Mouse (Mus musculus): ENCODE measurements at regions not wholly inside any gene's neighbourhood (a gene's known extent, or its start where the extent isn't known, plus 50 kb on each side); places are given as distances from the start of the nearest gene placed in this dataset.

DNA sequence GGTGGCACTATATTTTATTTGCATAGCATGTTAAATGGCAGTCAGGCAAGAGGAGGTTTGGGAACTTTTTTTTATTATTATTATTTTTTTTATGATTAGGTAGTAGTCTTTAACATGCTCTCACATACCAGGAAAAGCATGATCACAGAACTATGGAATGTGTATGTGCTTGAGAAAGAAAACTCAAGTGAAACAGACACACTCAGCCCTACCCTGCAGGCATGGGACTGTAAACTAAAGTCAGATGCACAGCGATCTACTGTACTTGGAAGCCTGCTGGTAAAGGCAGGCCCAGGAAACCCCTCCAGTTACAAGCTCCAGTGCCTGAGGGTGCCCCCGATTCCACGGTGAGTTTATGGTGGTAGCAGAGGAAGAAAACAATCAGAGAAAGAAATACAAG is 243.6 kb downstream of the Sp3 start:
- no peak for DNase-seq (ENCODE audit: low spot score)
- H3K4me1 ChIP-seq (replicated peaks; ENCODE audit: control insufficient read depth, insufficient read depth, low read length) = no peaks in the 10 kb centered on the region
- H3K27ac ChIP-seq = no peak overlapping the region
- no peak overlapping the region for H3K9ac ChIP-seq
- no peaks in the 10 kb centered on the region for H3K27me3 ChIP-seq (ENCODE audit: control insufficient read depth, insufficient read depth, low read length)
- no peak for ATAC-seq (ENCODE audit: low FRiP score)
- H3K4me3 ChIP-seq (replicated peaks; ENCODE audit: low read length) = no peak overlapping the region
- 84% methylated on average over 3 of the region's 3 CpGs for WGBS
- H3K36me3 ChIP-seq (replicated peaks; ENCODE audit: control insufficient read depth, insufficient read depth) = no peaks in the 10 kb centered on the region
- H3K9me3 ChIP-seq (ENCODE audit: control insufficient read depth, low read length) = no peaks in the 10 kb centered on the region
- H3K4me2 ChIP-seq (replicated peaks) = no peak overlapping the region

DNA sequence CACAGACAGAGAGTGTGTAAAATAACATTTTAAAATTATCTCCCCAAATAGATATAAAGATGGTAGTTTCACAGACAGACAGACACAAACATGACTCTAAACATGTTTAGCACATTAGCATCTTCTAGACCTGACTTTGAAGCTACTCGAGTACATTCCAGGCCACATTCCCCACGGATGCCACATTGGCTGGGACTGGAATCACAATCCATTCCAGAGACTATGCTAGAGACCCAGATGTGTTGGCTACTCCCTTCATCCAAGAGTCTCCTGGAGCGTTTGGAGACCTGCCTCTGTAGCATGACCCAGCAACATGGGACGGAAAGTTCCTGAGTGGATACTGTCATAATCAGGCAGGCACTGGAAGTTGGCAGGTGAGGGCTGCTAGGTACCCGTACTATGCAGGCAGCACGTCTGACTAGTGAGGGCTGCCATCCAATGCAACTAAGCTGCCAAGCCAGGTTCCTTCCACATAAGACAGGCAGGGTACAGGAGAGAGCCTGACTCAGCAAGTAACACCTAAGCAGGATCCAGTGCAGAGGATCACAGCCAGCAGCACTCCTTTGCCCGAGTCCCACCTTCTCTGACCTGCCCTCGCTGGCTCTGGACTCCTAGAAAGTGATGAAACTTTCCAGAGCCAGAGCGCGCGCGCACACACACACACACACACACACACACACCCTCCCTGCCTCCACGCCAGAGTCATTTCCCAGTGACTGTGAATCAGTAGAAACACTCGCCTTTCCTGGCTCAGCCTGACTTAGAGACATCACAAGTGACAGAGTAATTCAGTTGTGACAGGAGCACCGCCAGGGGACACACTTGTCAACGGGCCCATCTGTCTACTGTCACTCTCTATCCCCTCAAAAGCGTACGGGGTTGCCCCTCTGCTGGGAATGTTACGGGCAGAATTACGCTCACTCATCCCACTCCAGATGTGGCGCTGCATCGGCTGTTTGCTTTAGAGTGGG is 239.6 kb downstream of the Sp3 start:
- peak; percentile 75; the same call in 1 of the 2 replicates for ATAC-seq (ENCODE audit: low FRiP score)
- 52% methylated on average over 22 of the region's 22 CpGs for WGBS

DNA sequence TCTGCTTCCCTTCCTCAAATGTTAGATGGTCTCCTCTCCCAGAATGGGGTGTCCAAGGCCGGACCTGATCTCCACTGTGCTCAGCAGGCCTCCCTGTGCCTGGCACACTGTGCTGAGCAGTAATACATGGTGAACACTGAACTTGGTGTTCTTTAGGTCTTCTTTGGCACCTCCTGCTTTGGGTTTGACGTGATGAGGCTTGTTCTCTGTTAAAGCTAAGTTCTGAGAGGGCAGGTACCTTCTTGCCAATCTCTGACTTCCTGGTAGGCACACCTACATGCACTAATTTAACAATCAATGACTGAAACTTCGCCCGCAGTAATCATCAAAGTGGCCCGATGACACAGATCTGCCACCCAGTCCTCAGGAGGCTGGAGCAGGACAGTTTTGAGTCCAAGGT is 238.5 kb downstream of the Sp3 start:
- Histone ChIP-seq H3K36me3 (replicated peaks; ENCODE audit: control insufficient read depth, insufficient read depth) (no peaks in the 10 kb centered on the region), H3K4me3 (replicated peaks; ENCODE audit: low read length) (no peak overlapping the region), H3K27ac (no peak overlapping the region), H3K9ac (no peak overlapping the region), H3K27me3 (ENCODE audit: control insufficient read depth, insufficient read depth, low read length) (no peaks in the 10 kb centered on the region), H3K9me3 (ENCODE audit: control insufficient read depth, low read length) (no peaks in the 10 kb centered on the region), H3K4me2 (replicated peaks) (no peak overlapping the region), H3K4me1 (replicated peaks; ENCODE audit: control insufficient read depth, insufficient read depth, low read length) (0 out of 2 replicates have a peak, but pooled peaks cover 4% of the 10 kb centered on the region)
- WGBS = 89% methylated on average over 5 of the region's 5 CpGs
- ATAC-seq (ENCODE audit: low FRiP score) (no peak), DNase-seq (ENCODE audit: low spot score) (no peak)

More for the DNA sequence above, 239.6 kb downstream of the Sp3 start:
- Histone ChIP-seq H3K27me3 (ENCODE audit: control insufficient read depth, insufficient read depth, low read length) (no peaks in the 10 kb centered on the region), H3K4me1 (replicated peaks; ENCODE audit: control insufficient read depth, insufficient read depth, low read length) (no peaks in the 10 kb centered on the region), H3K9me3 (ENCODE audit: control insufficient read depth, low read length) (no peaks in the 10 kb centered on the region), H3K4me2 (replicated peaks) (peak overlapping the region; percentile 30), H3K4me3 (replicated peaks; ENCODE audit: low read length) (no peak overlapping the region), H3K9ac (no peak overlapping the region), H3K36me3 (replicated peaks; ENCODE audit: control insufficient read depth, insufficient read depth) (no peaks in the 10 kb centered on the region), H3K27ac (no peak overlapping the region)
- DNase-seq (ENCODE audit: low spot score) = peak; percentile 46

DNA sequence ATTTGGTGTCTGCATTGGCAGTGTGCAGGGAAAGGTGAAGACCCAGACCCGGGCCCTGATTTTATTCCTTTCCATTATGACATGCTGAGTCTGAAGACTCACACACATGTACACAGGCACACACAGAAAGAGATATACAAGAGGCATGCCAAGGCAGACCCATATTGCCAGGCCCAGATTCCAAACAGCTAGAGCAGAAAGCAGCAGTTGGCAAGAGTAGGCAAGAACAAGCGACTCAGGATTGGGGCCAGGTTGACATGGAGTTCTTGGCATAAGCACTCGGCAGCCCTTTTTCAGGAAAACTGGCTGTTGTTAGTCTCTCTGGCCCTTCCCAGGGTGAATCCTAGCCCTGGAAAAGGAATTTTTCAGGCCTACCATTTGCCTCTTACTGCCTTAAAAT is 236.6 kb downstream of the Sp3 start:
- ATAC-seq (ENCODE audit: low FRiP score) (no peak), DNase-seq (ENCODE audit: low spot score) (no peak)
- Histone ChIP-seq H3K36me3 (replicated peaks; ENCODE audit: control insufficient read depth, insufficient read depth) (no peaks in the 10 kb centered on the region), H3K9ac (no peak overlapping the region), H3K9me3 (ENCODE audit: control insufficient read depth, low read length) (no peaks in the 10 kb centered on the region), H3K4me2 (replicated peaks) (no peak overlapping the region), H3K27me3 (ENCODE audit: control insufficient read depth, insufficient read depth, low read length) (no peaks in the 10 kb centered on the region), H3K4me3 (replicated peaks; ENCODE audit: low read length) (no peak overlapping the region), H3K27ac (no peak overlapping the region), H3K4me1 (replicated peaks; ENCODE audit: control insufficient read depth, insufficient read depth, low read length) (0 out of 2 replicates have a peak, but pooled peaks cover 4% of the 10 kb centered on the region)
- 78% methylated on average over 3 of the region's 3 CpGs for WGBS

DNA sequence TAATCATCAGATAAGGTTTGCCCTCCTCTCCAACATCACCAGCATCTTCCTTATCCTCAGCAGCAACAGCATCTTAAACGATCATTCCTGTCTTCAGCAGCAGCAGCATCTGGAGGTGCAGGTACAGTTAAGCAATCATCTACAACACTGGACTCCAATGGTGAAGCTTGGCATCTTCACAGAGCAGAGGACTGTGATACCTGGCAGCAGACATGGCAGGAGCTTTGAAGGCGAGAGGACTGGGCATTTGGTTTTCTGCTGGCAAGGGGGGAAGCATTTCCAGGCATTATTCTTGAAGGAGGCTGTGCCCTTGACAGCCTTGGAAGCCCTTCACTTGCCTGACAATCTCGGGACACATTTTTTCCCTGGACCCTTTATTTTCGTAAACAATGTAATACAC is 235.3 kb downstream of the Sp3 start:
- H3K4me3 ChIP-seq (replicated peaks; ENCODE audit: low read length) = no peak overlapping the region
- WGBS = 80% methylated on average over 4 of the region's 4 CpGs
- no peak overlapping the region for H3K27ac ChIP-seq
- no peak overlapping the region for H3K4me2 ChIP-seq (replicated peaks)
- no peaks in the 10 kb centered on the region for H3K27me3 ChIP-seq (ENCODE audit: control insufficient read depth, insufficient read depth, low read length)
- H3K4me1 ChIP-seq (replicated peaks; ENCODE audit: control insufficient read depth, insufficient read depth, low read length) = 0 out of 2 replicates have a peak, but pooled peaks cover 4% of the 10 kb centered on the region
- DNase-seq (ENCODE audit: low spot score) (no peak), ATAC-seq (ENCODE audit: low FRiP score) (no peak)
- H3K9me3 ChIP-seq (ENCODE audit: control insufficient read depth, low read length) = no peaks in the 10 kb centered on the region
- H3K9ac ChIP-seq = no peak overlapping the region
- H3K36me3 ChIP-seq (replicated peaks; ENCODE audit: control insufficient read depth, insufficient read depth) = no peaks in the 10 kb centered on the region

DNA sequence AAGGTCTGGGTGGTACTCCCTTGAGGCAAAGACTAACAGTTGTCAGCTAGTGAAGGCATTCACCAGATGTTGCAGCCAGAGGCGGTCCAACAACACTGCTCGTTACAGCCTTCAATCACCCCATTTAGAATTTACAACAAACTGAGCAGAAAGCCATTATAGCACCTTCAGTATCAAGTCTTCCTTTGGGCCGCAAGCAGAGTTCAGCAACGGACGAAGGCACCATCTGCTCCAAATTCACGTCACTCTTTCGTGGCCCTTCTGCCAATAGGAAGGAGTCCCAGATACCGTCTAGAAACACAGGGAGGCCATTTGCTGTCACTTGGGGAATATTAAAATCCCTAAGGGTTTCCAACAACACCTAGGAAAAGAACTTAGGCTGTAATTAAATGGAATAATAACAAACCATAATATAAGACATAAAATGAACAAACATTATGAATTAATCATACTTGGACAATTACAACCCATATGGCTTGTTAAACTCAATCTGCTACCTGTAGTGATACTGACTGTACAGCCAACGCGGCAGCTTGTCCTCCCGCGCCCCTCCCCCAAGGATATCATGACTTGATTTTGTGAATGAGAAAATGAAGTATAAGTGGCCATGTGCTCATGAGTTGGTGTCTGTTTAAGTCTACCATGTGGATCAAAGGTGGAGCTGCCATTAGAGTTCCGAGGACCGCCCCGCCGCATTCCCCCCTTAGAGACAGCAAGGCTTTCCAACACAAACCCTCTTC is 233.6 kb downstream of the Sp3 start:
- Histone ChIP-seq H3K4me2 (replicated peaks) (no peak overlapping the region), H3K36me3 (replicated peaks; ENCODE audit: control insufficient read depth, insufficient read depth) (no peaks in the 10 kb centered on the region), H3K27me3 (ENCODE audit: control insufficient read depth, insufficient read depth, low read length) (no peaks in the 10 kb centered on the region), H3K9me3 (ENCODE audit: control insufficient read depth, low read length) (no peaks in the 10 kb centered on the region), H3K4me3 (replicated peaks; ENCODE audit: low read length) (no peak overlapping the region), H3K27ac (no peak overlapping the region), H3K4me1 (replicated peaks; ENCODE audit: control insufficient read depth, insufficient read depth, low read length) (0 out of 2 replicates have a peak, but pooled peaks cover 4% of the 10 kb centered on the region), H3K9ac (no peak overlapping the region)
- DNase-seq (ENCODE audit: low spot score) (no peak), ATAC-seq (ENCODE audit: low FRiP score) (no peak)
- 66% methylated on average over 16 of the region's 16 CpGs for WGBS

DNA sequence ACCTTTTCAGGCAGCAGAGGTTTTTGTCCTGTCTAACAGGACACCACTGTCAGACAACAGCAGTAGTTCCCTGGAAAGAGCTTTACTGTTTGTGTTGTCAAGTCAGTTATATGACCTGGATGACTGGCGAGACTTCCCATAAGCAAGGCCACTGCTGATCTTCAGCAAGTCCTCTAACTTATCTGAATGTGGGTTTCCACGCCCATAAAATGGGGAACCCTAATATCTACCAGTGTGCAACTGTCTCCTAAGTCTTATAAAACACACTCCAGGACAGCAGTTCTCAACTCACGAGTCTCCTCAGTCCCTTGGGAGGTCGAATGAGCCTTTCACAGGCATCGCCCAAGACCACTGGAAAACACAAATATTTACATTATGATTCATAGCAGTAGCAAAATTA is 232.9 kb downstream of the Sp3 start:
- Histone ChIP-seq H3K4me2 (replicated peaks) (no peak overlapping the region), H3K9me3 (ENCODE audit: control insufficient read depth, low read length) (no peaks in the 10 kb centered on the region), H3K4me1 (replicated peaks; ENCODE audit: control insufficient read depth, insufficient read depth, low read length) (0 out of 2 replicates have a peak, but pooled peaks cover 4% of the 10 kb centered on the region), H3K9ac (no peak overlapping the region), H3K27ac (no peak overlapping the region), H3K27me3 (ENCODE audit: control insufficient read depth, insufficient read depth, low read length) (no peaks in the 10 kb centered on the region), H3K4me3 (replicated peaks; ENCODE audit: low read length) (no peak overlapping the region), H3K36me3 (replicated peaks; ENCODE audit: control insufficient read depth, insufficient read depth) (no peaks in the 10 kb centered on the region)
- ATAC-seq (ENCODE audit: low FRiP score) (no peak), DNase-seq (ENCODE audit: low spot score) (no peak)
- 93% methylated on average over 5 of the region's 5 CpGs for WGBS

DNA sequence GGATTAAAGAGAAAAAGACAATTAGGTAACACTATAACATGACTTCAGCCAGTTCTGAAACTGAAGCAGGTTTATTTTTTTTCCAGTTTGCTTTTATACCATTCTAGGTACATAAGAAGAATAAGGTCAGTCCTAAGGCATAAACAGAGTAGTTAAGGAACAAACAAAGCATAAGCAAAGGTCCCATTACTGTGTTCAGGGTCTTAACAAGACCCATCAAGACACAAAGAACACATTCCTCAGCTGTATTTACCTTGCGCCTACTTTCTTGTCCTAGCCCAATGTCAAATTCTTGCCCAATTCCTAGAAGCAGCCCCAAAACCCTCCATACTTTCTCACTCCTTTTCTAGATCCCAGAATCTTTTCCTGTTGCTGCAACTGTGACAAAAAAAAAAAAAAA is 230.8 kb downstream of the Sp3 start:
- H3K4me3 ChIP-seq (replicated peaks; ENCODE audit: low read length) = no peak overlapping the region
- no peak overlapping the region for H3K4me2 ChIP-seq (replicated peaks)
- ATAC-seq (ENCODE audit: low FRiP score) = no peak
- H3K27ac ChIP-seq = no peak overlapping the region
- H3K9ac ChIP-seq = no peak overlapping the region
- no peaks in the 10 kb centered on the region for H3K27me3 ChIP-seq (ENCODE audit: control insufficient read depth, insufficient read depth, low read length)
- H3K36me3 ChIP-seq (replicated peaks; ENCODE audit: control insufficient read depth, insufficient read depth) = no peaks in the 10 kb centered on the region
- no peak for DNase-seq (ENCODE audit: low spot score)
- WGBS = 100% methylated on average over 1 of the region's 1 CpGs
- H3K9me3 ChIP-seq (ENCODE audit: control insufficient read depth, low read length) = no peaks in the 10 kb centered on the region
- 0 out of 2 replicates have a peak, but pooled peaks cover 4% of the 10 kb centered on the region for H3K4me1 ChIP-seq (replicated peaks; ENCODE audit: control insufficient read depth, insufficient read depth, low read length)

DNA sequence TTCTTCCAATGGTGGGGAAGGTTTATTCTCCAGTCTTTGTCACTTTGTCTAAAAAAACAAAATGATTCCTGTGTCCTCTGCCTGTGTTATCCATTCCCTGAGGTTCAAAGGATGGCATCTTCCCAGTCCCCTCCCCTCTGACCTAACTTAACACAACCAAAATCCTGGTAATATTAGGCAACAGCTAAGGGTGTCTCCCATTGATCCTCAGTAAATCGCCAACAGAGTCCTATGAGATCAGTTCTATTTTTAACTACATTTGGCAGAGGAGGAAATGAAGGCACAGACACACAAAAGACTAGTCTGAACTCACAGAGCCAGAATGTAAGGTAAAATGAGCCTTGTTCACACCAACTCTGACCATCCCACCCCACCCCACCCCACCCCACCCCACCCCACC is 228.8 kb downstream of the Sp3 start:
- no peaks in the 10 kb centered on the region for H3K27me3 ChIP-seq (ENCODE audit: control insufficient read depth, insufficient read depth, low read length)
- ATAC-seq (ENCODE audit: low FRiP score) = no peak
- no peak overlapping the region for H3K27ac ChIP-seq
- no peak overlapping the region for H3K4me3 ChIP-seq (replicated peaks; ENCODE audit: low read length)
- no peak for DNase-seq (ENCODE audit: low spot score)
- H3K9me3 ChIP-seq (ENCODE audit: control insufficient read depth, low read length) = no peaks in the 10 kb centered on the region
- H3K9ac ChIP-seq = no peak overlapping the region
- H3K4me2 ChIP-seq (replicated peaks) = no peak overlapping the region
- 79% methylated on average over 1 of the region's 1 CpGs for WGBS
- H3K4me1 ChIP-seq (replicated peaks; ENCODE audit: control insufficient read depth, insufficient read depth, low read length) = 0 out of 2 replicates have a peak, but pooled peaks cover 3% of the 10 kb centered on the region
- H3K36me3 ChIP-seq (replicated peaks; ENCODE audit: control insufficient read depth, insufficient read depth) = no peaks in the 10 kb centered on the region
